Mouse (Mus musculus): Measurements from ENCODE around the gene Smbd1.

DNA sequence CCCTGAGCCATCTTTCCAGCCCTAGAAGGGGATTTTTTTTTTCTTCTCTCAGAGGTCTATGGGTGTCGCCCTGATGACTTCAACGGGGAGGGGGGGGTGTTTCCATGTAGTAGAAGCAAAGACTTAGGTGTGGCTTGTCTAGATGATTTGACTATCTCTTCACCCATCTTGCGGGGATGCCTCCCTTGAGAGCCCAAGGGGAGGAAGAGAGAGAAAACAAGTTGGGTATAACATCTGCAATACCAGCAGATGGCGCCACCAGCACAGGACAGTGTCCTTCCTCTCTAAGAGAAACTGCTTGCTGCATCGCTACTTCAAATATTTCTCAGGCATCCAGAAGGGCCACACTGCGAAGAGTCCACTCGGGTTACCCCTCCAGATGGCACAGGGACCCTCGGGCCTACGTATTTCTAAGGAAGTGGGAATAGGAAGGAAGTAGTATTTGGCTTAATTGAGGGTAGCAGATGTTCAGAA, 2.6 kb upstream of the Smbd1 start:
- TF ChIP-seq POLR2A (IDR thresholded peaks at IDR 0.05; ENCODE audit: insufficient read depth, low read length) (no peak), CTCF (IDR thresholded peaks at IDR 0.05; ENCODE audit: low read depth, low read length) (peak; percentile 81), EP300 (IDR thresholded peaks at IDR 0.05; ENCODE audit: insufficient read depth, low read depth, low read length) (no peak)

Data from ES-Bruce4 (cell line).